Mouse (Mus musculus) left cerebral cortex, adult 8-10 months (tissue): Measurements from ENCODE around the gene Fam8a1. TPM values are rescaled to one million over a fixed set of nuclear protein-coding genes. Genes with fewer than 3 reads are reported as not detected.

ENCODE experiments used
- DNase-seq, 2 experiments: peaks; one replicate each; pipeline ENCODE4 v3.0.0; 2022; ENCODE audit warnings: low spot score in 2 of 2
- total RNA-seq, 4 experiments: library from RNA; stranded (reverse); gene quantifications; 2 replicates each; pipeline ENCODE4 v1.2.4; 2022

Gene Fam8a1
- 10 to 100 TPM; 79.0 to 84.9 (median 81.5) TPM for total RNA-seq

DNA sequence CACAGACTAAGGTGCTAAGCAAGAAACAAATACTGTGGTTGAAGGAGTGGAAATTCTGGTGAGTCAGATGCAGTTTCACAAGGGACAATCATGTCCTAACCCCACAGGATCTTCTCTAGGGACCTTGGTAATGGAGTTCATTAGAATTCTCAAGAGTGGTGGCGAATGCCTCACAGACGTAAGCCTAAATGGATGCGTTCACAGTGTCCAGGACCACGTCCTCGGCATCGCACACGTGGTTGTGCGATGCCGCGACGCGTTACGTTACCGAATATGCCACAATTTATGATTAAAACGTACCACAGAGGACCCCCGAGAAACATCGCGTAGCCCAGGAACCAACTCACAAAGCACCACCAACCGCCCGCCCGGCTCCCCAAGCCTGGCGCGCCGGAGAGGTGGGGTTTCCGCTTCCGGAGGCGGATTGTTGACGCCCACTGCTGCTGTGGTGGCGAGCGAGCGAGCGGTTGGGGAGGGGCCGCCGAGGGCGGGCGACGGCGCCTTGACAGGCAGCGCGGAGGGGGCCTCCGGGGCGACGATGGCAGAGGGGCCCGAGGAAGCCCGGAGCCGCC is at the start of gene Fam8a1:
Gene Fam8a1, plus strand, starts transcription at position 475 of the 572 bp plus-strand sequence.
- peak; percentile 81 to 92 for DNase-seq

DNA sequence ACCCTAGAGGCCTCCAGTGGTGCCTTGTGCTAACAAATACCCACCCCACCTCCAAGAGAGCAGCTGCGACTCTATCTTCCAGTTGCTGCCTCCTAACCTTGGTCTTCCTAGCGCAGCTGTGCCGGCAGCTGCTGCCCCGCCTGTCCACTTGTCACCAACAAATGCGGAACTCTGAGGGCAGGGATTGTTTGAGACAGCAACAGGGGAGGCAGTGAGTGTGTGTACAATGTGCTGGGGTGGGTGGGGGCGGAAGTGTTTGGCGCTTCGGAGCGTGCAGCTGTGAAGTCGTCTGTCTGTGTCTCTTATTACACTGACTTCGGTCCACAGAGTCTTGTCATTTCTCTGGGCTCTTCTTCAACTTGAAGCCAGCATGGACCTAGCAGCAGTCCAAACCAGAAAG is 49.7 kb upstream of the Fam8a1 start:
- no peak for DNase-seq

DNA sequence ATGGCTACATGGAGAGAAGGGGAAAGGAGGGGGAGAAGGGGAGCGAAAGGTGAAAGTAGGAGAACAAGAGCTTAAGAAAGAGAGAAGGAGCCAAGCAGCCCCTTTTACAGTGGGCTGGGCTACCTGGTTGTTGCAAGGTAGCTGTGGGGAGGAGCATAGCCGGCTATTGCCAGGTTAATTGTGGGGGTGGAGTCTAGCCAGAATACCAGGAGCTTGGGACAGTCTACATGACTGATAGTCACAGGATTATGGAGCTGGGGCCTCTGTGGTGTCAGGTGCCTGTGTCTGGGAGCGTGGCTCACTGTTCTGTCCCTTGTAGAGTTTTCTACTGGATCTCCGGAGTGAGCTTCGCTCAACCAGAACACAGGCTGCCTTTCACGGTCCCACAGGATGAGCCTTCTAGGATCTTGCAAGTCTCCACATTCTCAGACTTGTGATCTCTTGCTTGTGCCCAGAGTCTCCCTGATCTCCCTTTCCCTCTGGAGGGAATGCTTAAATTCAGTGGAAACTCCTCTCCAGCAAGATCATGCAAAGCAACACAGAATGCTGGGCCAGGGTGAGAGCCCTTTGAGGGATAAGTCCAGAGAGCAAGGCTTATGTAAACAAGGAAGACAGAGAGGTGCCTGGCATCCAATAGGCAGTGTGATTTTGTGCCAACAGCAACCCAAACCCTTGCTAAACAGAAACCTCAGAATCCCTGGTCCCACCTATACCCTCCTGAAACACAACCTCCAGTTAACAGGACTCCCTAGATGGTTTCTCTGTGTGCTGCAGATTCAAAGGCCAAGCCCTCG is 48.2 kb upstream of the Fam8a1 start:
- no peak for DNase-seq

GRCm38 (mm10) chr13:46626608-46627007 is 42.7 kb upstream of the Fam8a1 start:
- peak in 1 of 2 experiments; percentile 29 for DNase-seq

- peak in 1 of 2 experiments; percentile 52 for DNase-seq
Measured at GRCm38 (mm10) chr13:46627841-46628240, 41.5 kb upstream of the Fam8a1 start.

DNA sequence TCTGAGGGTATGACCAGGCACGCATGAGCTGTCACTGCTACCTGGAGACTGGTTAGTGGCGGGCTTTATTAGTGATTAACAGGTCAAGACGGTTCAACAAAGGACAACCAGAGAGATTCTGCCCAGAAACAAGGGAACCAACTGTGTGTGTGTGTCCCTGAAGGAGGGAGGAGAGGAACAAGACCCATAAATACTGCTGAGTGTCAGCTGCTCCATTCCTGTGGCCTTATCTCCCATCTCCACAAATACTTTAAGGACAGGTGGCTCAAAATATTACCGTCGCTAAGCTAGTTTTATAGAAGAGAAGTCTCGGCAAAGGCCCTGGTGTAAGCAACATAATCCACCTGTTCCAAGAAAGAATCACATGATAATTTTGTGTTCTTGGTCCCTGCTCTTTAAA is 39.9 kb upstream of the Fam8a1 start:
- DNase-seq = no peak

DNA sequence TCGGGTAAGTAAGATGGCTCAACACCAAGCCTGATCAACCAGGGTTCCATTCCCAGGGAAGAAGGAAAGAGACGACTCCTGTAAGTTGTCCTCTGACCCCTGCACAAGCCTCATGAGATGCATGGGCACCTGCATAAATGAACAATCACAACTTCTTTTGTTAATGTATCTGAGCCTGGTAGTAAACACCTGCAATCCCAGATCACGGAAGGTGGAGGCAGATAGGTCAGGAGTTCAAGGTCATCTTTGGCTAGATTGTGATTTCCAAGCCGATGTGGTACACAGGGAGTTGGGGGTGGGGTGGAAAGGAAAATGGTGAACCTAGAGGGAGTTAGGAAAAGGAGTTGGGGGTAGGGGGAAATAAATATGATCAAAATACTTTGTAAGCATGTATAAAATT is 36.5 kb upstream of the Fam8a1 start:
- no peak for DNase-seq

DNA sequence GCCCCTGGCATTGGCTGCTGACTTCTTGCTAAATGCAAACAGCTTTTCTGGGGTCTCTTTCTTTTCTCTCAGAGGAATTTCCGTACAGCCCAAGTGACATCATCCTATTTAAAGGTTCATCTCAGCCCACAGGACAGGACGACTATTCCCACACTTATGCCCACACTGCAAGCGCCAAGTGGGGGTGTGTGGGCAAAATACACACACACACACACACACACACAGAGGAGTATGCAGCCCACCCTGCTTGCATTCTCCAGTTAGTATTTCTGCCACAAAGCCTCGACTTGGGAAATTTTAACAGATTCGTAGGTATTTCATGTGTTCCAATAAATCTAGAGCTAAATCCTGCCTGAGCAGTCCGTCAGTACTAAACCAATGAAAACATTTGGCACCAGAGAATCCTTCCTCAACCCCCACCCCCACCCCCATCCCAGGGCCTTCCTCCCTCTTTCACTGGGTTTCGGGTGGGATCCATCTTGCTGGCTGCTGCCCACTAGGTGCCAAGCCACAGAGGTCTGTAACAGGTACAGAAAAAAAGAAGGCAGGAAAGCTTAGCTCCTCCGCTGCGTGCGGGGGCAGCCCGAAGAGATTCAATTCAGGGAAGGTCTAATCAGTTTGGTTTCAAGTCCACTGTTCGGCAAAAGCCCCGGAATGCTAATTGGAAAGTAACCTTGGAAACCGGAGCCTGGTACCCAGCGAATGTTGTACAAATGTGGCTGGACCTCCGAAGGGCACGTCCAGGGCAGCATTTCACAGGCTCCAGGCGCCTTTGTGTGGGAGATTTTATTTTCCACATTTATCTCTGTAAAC is 35.8 kb upstream of the Fam8a1 start:
- peak; percentile 43 to 45 for DNase-seq

DNA sequence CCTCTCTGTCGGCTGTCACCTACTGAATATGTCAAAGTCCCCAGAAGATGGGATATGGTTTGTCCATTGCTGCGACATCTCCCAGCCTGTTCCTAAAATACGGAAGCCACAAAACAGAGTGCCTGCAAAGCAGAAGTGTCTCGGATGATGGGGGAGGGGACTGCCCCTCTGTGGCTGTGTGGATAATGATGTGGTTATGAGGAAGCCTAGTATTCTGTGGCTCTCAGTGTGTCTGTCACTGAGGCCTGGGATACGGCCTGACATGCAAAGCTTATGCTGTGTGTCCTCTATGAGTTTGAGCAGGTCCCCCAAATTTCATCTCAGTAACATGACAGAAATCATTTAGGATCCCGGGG is 35.2 kb upstream of the Fam8a1 start:
- no peak for DNase-seq

DNA sequence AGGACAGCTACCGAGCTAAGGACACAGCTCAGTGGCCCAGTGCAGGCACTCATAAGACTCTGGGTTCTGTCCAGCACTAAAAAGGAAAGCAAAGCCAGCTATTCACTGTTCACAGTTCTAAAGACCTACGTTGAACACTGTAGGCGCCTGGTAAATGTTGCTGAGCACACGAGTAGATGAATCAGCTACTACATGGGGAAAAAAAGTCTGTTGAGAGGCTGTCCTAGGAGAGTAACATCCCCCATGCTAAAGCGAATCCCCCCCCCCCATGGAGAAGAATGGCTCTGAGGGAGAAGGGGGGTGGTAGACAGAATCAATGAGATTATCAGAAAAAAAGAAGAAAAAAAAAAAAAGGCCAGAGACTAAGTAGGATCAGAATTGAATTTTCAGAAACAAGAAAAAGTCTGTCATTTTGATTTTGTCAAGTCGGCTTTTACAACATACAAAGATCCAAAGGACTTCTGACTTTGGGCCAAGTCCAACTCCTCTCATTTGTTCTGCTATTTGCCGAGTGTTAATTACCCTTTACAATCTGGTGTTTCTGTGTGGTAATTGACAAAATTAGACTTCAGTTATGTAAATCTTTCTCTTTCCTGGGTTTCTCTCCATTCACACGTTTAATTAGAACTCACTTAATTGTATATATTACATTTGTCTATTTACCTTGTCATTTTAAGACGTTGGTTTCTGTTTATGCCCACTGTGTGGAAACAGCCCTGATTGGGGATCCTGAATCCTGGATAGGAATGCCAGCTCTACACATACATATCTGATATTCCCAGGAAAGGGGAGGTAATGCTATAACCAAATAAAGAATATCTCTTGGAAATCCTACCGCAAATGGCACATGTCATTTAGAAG is 28.5 kb upstream of the Fam8a1 start:
- DNase-seq = no peak

DNA sequence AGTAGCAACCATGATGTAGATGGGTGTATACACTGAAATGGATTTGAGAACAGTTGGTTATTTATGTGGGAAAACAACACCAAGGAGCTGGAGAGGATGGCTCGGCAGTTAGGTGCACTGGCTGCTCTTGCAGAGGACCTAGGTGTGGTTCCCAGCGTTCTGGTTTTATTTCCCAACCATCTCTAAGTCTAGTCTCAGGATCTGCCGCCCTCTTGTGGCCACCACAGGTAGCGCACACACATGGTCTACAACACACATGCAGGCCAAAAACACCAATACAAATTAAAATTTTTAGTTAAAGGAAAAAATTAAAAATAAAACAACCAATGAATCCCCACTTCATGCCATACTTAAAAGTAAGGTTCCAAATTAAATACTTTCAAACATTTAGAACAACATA is 27.0 kb upstream of the Fam8a1 start:
- no peak for DNase-seq

GRCm38 (mm10) chr13:46644175-46644574 is 25.1 kb upstream of the Fam8a1 start:
- no peak for DNase-seq

DNA sequence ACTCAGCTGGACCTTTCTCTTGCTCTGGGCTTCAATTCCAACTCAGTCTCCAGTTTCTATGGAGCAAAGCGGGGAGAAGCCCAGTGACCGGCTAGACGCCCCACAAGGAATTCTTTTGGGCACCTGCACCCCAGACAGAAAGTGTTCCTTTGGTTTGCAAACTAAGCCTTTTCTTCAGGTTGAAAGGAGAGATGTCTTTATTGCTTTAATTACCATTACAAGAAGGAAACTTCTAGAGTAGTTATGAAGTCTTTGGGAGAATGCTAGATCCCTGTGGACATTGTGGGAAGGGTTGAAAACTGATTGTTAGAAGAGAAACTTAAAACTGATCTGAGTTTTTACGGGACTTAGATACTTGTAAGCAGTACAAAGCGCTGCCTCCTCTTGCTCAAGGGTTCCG is 23.8 kb upstream of the Fam8a1 start:
- DNase-seq = no peak

GRCm38 (mm10) chr13:46651853-46652252 is 17.5 kb upstream of the Fam8a1 start:
- no peak for DNase-seq

GRCm38 (mm10) chr13:46652671-46653070 is 16.7 kb upstream of the Fam8a1 start:
- DNase-seq = no peak

DNA sequence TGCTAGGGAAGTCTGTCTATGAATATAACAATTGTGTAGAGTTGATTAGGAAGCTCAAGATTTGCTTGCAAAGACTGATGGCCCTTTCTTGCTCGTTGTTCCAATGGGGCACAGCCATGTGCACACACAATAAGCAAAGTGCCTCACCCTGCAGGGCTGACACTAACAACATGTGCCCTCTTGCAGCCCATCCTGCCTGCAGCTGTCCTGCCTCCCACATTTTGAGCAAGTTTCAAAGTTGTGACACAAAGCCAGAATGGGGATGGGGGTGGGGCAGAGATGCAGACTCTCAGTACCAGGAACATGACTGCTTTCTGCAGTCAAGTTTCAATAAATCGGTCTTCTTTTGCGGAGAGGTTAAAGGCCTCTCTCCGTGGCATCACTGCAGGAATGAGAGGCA is 15.7 kb upstream of the Fam8a1 start:
- DNase-seq = no peak

DNA sequence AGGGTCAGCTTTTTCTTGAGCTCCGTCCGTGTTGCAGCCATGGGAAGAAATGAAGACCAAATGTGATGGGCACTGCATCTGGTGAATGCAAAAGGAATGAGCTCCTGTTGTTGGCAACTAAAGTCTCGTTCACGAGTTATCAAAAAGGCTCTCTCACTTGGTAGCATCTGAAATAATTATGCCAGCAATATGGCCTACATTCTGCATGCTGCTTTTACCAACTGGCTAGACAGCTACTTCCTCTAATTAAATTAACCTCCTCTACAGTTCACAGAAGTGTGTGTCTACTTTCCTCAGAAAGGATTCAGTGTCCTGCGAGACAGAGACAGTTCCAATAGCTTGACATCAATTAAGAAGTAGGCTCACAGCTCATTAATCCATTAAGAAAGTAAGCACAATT is 14.8 kb upstream of the Fam8a1 start:
- DNase-seq = no peak

GRCm38 (mm10) chr13:46659211-46659610 is 10.1 kb upstream of the Fam8a1 start:
- DNase-seq = no peak

- no peak for DNase-seq
Measured at GRCm38 (mm10) chr13:46663461-46663964, 5.8 kb upstream of the Fam8a1 start.

DNA sequence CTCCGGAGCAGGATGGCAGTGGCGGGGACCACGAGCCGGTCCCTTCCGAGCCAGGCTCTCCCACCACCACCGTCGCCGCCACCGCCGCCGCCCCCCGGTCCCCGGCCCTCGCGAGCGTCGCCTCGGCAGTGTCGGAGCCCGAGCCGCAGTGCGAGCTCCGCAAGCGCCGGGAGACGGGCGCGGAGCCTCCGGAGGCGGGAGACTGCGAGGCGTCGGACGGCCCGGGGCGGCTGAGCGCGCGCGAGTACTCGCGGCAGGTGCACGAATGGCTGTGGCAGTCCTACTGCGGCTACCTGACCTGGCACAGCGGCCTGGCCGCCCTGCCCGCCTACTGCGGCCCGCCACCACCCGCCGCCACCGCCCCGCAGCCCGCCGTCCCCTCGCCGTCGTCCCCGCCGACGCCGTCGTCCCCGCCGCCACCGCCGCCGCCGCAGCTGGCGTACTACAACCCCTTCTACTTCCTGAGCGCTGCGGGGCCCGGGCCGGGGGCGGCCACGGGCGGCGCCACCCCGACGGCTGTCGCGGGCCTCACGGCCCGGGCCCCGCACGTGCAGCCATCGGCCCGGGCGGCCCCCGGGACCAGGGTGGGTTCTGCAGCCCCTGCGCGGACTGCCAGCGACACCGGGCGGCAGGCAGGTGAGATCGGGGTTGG is 424 bp downstream of the Fam8a1 start:
- DNase-seq = no peak

DNA sequence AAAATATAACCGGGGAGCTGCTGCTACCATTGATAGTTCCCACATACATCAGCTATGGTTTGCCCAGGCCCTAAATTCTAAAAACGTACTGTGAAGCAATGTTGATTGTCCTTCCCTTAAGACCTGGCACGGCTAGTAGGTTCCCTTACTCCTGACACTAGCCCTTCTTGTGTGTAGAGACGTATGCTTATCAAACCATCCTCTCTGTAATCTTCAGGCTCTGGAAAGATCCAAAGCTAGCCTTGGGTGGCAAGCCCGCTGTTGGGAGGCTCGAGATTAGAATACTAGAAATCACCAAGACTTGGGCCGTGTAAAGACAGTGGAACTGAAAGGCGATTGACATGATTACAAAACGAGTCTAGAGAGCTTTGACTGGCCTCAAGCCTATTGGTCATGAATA is 1.2 kb downstream of the Fam8a1 start:
- DNase-seq = no peak
